Mouse (Mus musculus): Measurements from ENCODE around the gene Arpc5l.

DNA sequence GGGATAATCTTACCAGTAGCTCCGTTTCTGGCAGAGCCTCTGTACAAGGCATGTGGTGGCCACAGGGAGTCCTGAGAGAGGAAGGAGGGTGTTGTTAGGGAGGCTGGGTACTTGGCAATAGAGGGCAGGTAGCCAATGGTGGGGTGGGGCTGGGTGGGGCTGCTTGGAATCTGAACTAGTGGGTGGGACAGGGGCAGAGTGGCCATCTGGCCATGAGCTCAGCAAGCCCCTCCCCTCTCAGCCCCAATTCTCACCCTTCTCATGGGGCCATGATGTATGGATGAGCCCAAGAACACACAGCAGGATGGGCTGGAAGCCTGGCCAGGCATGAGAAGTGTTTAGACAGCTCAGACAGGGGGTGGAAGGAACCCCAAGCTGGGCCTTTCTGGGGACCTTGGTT, 17.8 kb upstream of the Arpc5l start:
- TF ChIP-seq POLR2A (IDR thresholded peaks at IDR 0.05; ENCODE audit: low read depth, low read length): no peak
- TF ChIP-seq CTCF (IDR thresholded peaks at IDR 0.05; ENCODE audit: borderline replicate concordance, insufficient read depth, low read length): no peak
